18 mouse cellular contexts compared by ENCODE assay signal in genomic region chr7:110915913-110916312, GRCm38 (mm10). TPM values are rescaled to one million over a fixed set of nuclear protein-coding genes. Genes with fewer than 3 reads are reported as not detected.
DNase-seq lines count a peak whose midpoint lies in the region; ATAC-seq and TF ChIP-seq lines count a peak whose summit lies in the region.
"Had no signal": no experiment of that assay in that cellular context is flagged by ENCODE, and none has a peak within 500 bp of the region (broad histone marks: within the 10 kb centered on the region; RNA-seq: fewer than 3 reads in every experiment).

No protein-coding gene starts in this region.

- intact Hi-C loops in left cerebral cortex, adult 2 months (cut with DNase I): no loop called here

- H3K4me2 ChIP-seq in kidney, postnatal 0 days (ENCODE audit: low read length): no peak overlapping the region
- H3K4me2 ChIP-seq in liver, embryonic 11.5 days: no peak overlapping the region; the same call in 1 of the 2 replicates
- no peak overlapping the region for H3K4me2 ChIP-seq in forebrain, embryonic 15.5 days (replicated peaks)
- H3K4me2 ChIP-seq: forebrain, embryonic 12.5 days; heart, embryonic 11.5 days; hindbrain, embryonic 15.5 days; limb, embryonic 12.5 days; midbrain, embryonic 15.5 days had no signal

- ATAC-seq in kidney, postnatal 0 days (replicated peaks; ENCODE audit: low FRiP score, low read depth): 0 out of 2 replicates have a peak, but pooled peaks have one; percentile 10
- no peak for ATAC-seq in liver, embryonic 11.5 days (replicated peaks; ENCODE audit: low FRiP score)
- ATAC-seq in forebrain, embryonic 15.5 days (replicated peaks): no peak
- ATAC-seq: midbrain, embryonic 15.5 days had no signal

- H3K27me3 ChIP-seq in kidney, postnatal 0 days (ENCODE audit: insufficient read depth, low read length): no peaks in the 10 kb centered on the region
- no peaks in the 10 kb centered on the region for H3K27me3 ChIP-seq in kidney, adult 2 months (replicated peaks; ENCODE audit: control insufficient read depth, insufficient read depth, low read length)
- no peaks in the 10 kb centered on the region for H3K27me3 ChIP-seq in liver, embryonic 11.5 days (replicated peaks; ENCODE audit: control insufficient read depth, insufficient read depth, low read length)
- H3K27me3 ChIP-seq in forebrain, embryonic 15.5 days: no peaks in the 10 kb centered on the region
- H3K27me3 ChIP-seq: forebrain, embryonic 12.5 days; hindbrain, embryonic 15.5 days; limb, embryonic 12.5 days; midbrain, embryonic 15.5 days had no signal

- DNase-seq in kidney, postnatal 0 days (ENCODE audit: low spot score): no peak
- DNase-seq in kidney, adult 2 months: no peak
- peak; percentile 5 for DNase-seq in urinary bladder, postnatal 10 days (ENCODE audit: low spot score)
- no peak for DNase-seq in urinary bladder, postnatal 36 days (ENCODE audit: low spot score in 2 of 2)
- no peak for DNase-seq in liver, embryonic 11.5 days (ENCODE audit: low spot score)
- DNase-seq in layer of hippocampus, adult 9-10 months (ENCODE audit: low spot score): no peak
- no peak for DNase-seq in left cerebral cortex, adult 2 months (ENCODE audit: extremely low spot score in 1 of 2, low spot score in 2 of 2)
- DNase-seq: cerebellum, adult 9-10 months; gastrocnemius, postnatal 25 days; kidney, adult 8-10 months; spleen, adult 18-20 months had no signal

- no peak for TF ChIP-seq POLR2A in kidney, adult 2 months (IDR thresholded peaks at IDR 0.05; ENCODE audit: low read depth, low read length)

- no peaks in the 10 kb centered on the region for H3K9me3 ChIP-seq in kidney, postnatal 0 days (replicated peaks; ENCODE audit: low read length)
- no peaks in the 10 kb centered on the region for H3K9me3 ChIP-seq in liver, embryonic 11.5 days (ENCODE audit: control insufficient read depth, low read length)
- no peaks in the 10 kb centered on the region for H3K9me3 ChIP-seq in forebrain, embryonic 15.5 days
- H3K9me3 ChIP-seq: forebrain, embryonic 12.5 days; hindbrain, embryonic 15.5 days; limb, embryonic 12.5 days; midbrain, embryonic 15.5 days had no signal

- no peak overlapping the region for H3K9ac ChIP-seq in kidney, postnatal 0 days (ENCODE audit: low read depth, low read length)
- no peak overlapping the region for H3K9ac ChIP-seq in liver, embryonic 11.5 days (ENCODE audit: low read depth, low read length)
- no peak overlapping the region for H3K9ac ChIP-seq in forebrain, embryonic 15.5 days (replicated peaks)
- H3K9ac ChIP-seq: forebrain, embryonic 12.5 days; hindbrain, embryonic 15.5 days; limb, embryonic 12.5 days; midbrain, embryonic 15.5 days had no signal

- H3K4me1 ChIP-seq in kidney, postnatal 0 days (replicated peaks; ENCODE audit: insufficient read depth, low read length): no peaks in the 10 kb centered on the region; the same call in 1 of the 2 replicates
- no peaks in the 10 kb centered on the region for H3K4me1 ChIP-seq in kidney, adult 2 months (ENCODE audit: control insufficient read depth, insufficient read depth, low read length)
- H3K4me1 ChIP-seq in liver, embryonic 11.5 days (replicated peaks; ENCODE audit: control insufficient read depth, insufficient read depth, low read length): peaks cover 44% of the 10 kb centered on the region
- no peaks in the 10 kb centered on the region for H3K4me1 ChIP-seq in forebrain, embryonic 15.5 days
- H3K4me1 ChIP-seq: forebrain, embryonic 12.5 days; midbrain, embryonic 15.5 days had no signal

- H3K4me3 ChIP-seq in kidney, postnatal 0 days (replicated peaks; ENCODE audit: low read depth, low read length): no peak overlapping the region
- no peak overlapping the region for H3K4me3 ChIP-seq in kidney, adult 2 months (ENCODE audit: insufficient read depth, low read depth, low read length)
- H3K4me3 ChIP-seq in liver, embryonic 11.5 days (ENCODE audit: low read depth, low read length): no peak overlapping the region
- no peak overlapping the region for H3K4me3 ChIP-seq in forebrain, embryonic 15.5 days
- H3K4me3 ChIP-seq in left cerebral cortex, adult 2 months: no peak overlapping the region
- H3K4me3 ChIP-seq: forebrain, embryonic 12.5 days; hindbrain, embryonic 15.5 days; limb, embryonic 12.5 days; midbrain, embryonic 15.5 days had no signal

- H3K36me3 ChIP-seq in kidney, postnatal 0 days (ENCODE audit: insufficient read depth, low read length): no peaks in the 10 kb centered on the region
- no peaks in the 10 kb centered on the region for H3K36me3 ChIP-seq in kidney, adult 2 months (ENCODE audit: control insufficient read depth, insufficient read depth, low read length)
- no peaks in the 10 kb centered on the region for H3K36me3 ChIP-seq in liver, embryonic 11.5 days (ENCODE audit: control insufficient read depth, insufficient read depth, low read length)
- H3K36me3 ChIP-seq in forebrain, embryonic 15.5 days: no peaks in the 10 kb centered on the region
- H3K36me3 ChIP-seq: forebrain, embryonic 12.5 days; hindbrain, embryonic 15.5 days; limb, embryonic 12.5 days; midbrain, embryonic 15.5 days had no signal

- no peak for TF ChIP-seq CTCF in kidney, postnatal 0 days (IDR thresholded peaks at IDR 0.05; ENCODE audit: low read depth)
- no peak for TF ChIP-seq CTCF in kidney, adult 2 months (conservative IDR thresholded peaks at IDR 0.05; ENCODE audit: insufficient read depth, insufficient read length, low read depth, low read length)
- TF ChIP-seq CTCF in left cerebral cortex, adult 2 months (IDR thresholded peaks at IDR 0.05): no peak

- WGBS in kidney, postnatal 0 days: 47% methylated on average over 7 of the region's 7 CpGs
- 33% methylated on average over 7 of the region's 7 CpGs for WGBS in kidney, adult 2 months
- 40% methylated on average over 7 of the region's 7 CpGs for WGBS in liver, embryonic 11.5 days
- 91% methylated on average over 7 of the region's 7 CpGs for WGBS in forebrain, embryonic 15.5 days

- no peak overlapping the region for H3K27ac ChIP-seq in kidney, postnatal 0 days
- H3K27ac ChIP-seq in kidney, adult 2 months (ENCODE audit: insufficient read depth, low read depth, low read length): no peak overlapping the region
- peak overlapping the region; percentile 71 for H3K27ac ChIP-seq in liver, embryonic 11.5 days (ENCODE audit: low read depth, low read length)
- no peak overlapping the region for H3K27ac ChIP-seq in forebrain, embryonic 15.5 days (replicated peaks)
- no peak overlapping the region for H3K27ac ChIP-seq in left cerebral cortex, adult 2 months
- H3K27ac ChIP-seq: forebrain, embryonic 12.5 days; hindbrain, embryonic 15.5 days; limb, embryonic 12.5 days; midbrain, embryonic 15.5 days had no signal

RNA-seq across cellular contexts. Expression of gene Lyve1, which starts 52.9 kb away (rescaled TPM):
- 3.9 and 4.3 TPM in 2 replicates for polyA plus RNA-seq in kidney, postnatal 0 days (2015; fragmentation: Nextera tagmentation; extraction: Ambion mirVana)
- 2.0 and 6.6 TPM in 2 replicates for polyA plus RNA-seq in kidney, adult 2 months (2012; rRNA removed)
- 25.7 and 26.9 TPM in 2 replicates for polyA plus RNA-seq in liver, embryonic 11.5 days (2014; fragmentation: Nextera tagmentation; extraction: Ambion mirVana)
- 3.5 and 4.1 TPM in 2 replicates for polyA plus RNA-seq in forebrain, embryonic 15.5 days (2015; fragmentation: Nextera tagmentation; extraction: Ambion mirVana)
- total RNA-seq in left cerebral cortex, adult 2 months (2021): 1 to 10 TPM; 2.0 to 3.4 TPM
- polyA plus RNA-seq: C2C12 had no signal
